Mouse (Mus musculus): ENCODE data around the gene Dicer1. TPM values are rescaled to one million over a fixed set of nuclear protein-coding genes. Genes with fewer than 3 reads are reported as not detected.
"Not testable (repeated sequence)": the region's sequence is repeated elsewhere in the genome, so short reads cannot be mapped to it uniquely, and the experiment has no call there.

Gene Dicer1
- polyA plus RNA-seq, 1 experiment = 16.7 TPM

DNA sequence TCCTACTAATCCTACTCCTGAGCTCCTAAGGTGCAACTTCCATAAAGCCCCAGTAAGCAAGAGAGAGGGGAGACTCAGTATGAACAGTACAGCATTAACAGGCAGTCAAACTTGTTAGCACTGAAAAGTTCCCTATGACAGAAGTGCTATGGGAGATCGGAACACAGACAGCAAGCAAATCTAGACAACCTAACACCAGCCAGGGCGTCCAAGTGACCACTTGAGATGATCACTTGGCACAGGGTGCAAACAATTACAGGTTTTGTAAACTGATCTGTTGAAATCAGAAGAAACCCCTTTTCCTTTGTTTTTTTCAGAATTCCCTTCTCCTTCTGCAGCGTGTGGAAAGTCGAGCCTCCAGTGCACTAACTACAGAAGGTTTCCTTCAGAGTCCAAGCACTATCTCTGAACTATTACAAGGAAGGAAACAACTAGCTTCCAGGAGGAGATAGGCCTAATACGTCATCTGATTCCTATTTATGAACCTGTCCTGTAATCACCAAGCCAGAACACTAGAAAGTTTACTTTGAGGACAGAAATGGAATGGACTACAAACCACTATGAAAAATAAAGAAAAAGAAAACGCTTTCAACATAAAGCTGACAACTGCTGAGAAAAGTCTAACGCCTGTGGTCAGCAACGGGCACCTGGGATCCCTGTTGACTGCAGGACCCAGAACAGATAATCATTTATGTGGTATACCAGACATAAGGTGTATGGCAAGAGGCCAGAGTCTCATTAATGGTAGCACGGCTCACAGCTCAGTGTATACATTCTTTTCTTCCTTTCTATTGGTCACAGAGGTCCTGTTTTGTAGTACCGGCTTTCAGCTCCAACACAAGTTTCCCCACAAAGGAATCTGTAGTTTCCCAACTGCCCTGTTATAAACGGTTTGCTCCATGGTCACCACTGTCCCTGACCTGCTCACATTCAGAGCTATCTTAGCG is 10.6 kb downstream of the Dicer1 start:
- DNase-seq (ENCODE audit: low spot score) = no peak

DNA sequence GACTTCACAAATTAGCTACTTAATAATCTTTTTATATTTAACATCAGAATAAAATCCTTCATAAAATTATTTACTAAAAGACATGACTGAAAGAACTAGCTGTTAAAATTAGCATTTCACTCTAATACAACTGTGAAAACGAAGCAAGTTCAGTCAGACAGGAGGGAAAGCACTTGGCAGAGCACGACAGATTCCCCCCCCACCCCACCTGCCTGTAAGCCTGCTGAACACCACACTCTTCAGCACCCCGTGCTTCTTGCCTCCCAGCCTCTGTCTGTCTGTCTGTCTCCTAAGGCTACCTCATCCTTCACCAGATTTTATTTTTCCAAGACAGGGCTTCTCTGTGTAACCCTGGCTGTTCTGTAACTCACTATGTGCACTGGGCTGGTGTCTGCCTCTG is 12.8 kb downstream of the Dicer1 start:
- no peak for DNase-seq (ENCODE audit: low spot score)

GRCm38 (mm10) chr12:104738446-104738845 is 13.3 kb downstream of the Dicer1 start:
- DNase-seq (ENCODE audit: low spot score) = no peak

- DNase-seq (ENCODE audit: low spot score) = no peak
These were observed 14.1 kb downstream of the Dicer1 start for GRCm38 (mm10) chr12:104737666-104738065.

GRCm38 (mm10) chr12:104735993-104736395 is 15.8 kb downstream of the Dicer1 start:
- no peak for DNase-seq (ENCODE audit: low spot score)

GRCm38 (mm10) chr12:104733165-104733564 is 18.6 kb downstream of the Dicer1 start:
- DNase-seq (ENCODE audit: low spot score) = no peak

DNA sequence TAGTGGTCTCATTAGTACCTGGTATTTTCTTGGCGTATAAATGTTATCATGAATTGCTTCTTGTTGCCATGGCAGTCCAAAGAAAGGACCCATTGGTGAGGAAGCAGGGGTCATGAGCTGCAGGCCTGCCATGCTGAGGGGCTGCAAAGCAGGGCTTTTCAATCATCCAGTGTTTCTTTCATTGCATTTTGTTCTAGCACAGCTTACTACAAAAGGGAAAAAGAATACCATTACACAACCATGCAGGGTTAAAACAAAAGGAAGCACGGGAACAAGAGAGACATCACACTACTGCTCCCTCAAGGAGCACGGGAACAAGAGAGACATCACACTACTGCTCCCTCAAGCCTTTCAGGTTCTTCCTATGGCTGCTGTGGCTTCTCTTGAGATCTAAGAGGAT is 20.0 kb downstream of the Dicer1 start:
- DNase-seq (ENCODE audit: low spot score) = no peak

- DNase-seq (ENCODE audit: low spot score) = not testable (repeated sequence)
These were observed 25.3 kb downstream of the Dicer1 start for GRCm38 (mm10) chr12:104726436-104726835.

- no peak for DNase-seq (ENCODE audit: low spot score)
These were observed 29.7 kb downstream of the Dicer1 start for GRCm38 (mm10) chr12:104722056-104722455.

GRCm38 (mm10) chr12:104721011-104721410 is 30.7 kb downstream of the Dicer1 start:
- no peak for DNase-seq (ENCODE audit: low spot score)

DNA sequence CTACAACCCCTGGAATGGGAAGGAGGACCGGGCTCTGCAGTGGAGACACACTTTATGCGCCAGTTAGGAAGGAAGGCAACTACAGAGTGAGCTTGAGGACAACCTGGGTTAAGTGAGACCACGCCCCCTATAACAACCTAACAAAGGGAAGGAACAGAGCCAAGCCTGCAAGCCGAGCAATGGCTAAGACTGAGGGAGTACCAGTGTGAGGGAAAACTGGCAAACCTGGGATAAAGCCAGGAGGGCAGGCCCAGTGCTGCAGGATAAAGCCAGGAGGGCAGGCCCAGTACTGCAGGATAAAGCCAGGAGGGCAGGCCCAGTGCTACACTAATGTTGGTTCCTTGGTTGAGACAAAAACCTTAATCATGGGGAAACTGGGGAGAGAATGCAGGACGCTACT is 32.8 kb downstream of the Dicer1 start:
- DNase-seq (ENCODE audit: low spot score) = no peak

DNA sequence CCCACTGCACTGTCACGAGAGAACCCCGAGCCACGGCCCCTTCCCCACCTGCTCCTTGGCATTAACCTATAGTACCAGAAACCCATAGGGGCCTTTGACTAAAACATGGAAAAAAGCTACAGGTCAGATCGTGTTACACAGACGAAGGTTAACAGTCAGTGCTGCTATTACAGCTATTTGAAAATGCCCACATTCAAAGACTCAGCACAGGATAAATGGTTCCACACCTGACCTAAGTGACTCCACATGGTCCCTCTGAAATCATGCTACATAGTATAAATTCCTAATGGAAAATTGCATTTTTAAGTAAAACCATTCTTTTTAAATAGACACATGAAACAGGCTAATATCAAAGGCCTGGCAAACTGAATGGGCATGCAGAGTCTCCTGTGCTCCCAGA is 35.3 kb downstream of the Dicer1 start:
- no peak for DNase-seq (ENCODE audit: low spot score)

GRCm38 (mm10) chr12:104715453-104715852 is 36.3 kb downstream of the Dicer1 start:
- DNase-seq (ENCODE audit: low spot score) = no peak

- DNase-seq (ENCODE audit: low spot score) = no peak
These were observed 51.5 kb downstream of the Dicer1 start for GRCm38 (mm10) chr12:104700266-104700665.

DNA sequence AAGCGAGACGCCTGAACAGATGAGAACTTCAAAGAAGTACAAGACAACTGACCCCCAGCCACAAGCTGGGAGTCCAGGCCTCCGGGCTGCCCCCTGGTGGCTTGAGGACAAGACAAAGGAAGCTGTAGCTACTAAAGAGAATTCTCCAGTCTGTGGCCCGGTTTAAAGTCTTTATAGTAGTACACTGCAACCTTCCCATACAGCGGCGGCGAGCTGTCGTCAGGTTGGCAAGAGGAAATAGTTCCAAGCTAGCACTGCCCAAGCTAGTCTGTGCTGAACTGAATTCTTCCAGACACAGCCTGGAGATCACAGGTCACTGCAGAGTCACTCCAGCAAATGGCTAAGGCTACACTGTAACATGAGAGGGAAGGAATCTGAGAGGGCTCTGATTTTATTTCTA is 52.0 kb downstream of the Dicer1 start:
- DNase-seq (ENCODE audit: low spot score) = no peak

DNA sequence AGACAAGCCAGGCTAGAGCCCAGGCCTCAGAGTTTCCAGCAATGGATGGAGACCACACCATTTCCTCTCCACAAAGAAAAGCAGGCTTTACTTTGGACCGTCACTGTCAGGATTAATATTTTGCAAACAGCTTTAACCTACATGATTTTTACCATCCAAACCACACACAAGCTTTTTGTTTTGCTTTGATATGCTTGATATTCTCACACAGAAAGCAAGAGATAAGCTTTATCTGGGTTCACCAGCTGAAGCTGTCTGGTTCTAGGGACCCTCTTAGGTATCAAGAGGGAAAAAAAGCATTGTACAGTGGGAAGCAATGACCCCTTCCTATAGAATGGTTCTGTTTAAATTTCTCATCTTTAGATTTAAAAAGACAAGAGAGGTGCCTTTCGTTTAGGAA is 56.2 kb downstream of the Dicer1 start:
- DNase-seq (ENCODE audit: low spot score) = no peak

GRCm38 (mm10) chr12:104692864-104693263 is 58.9 kb downstream of the Dicer1 start:
- no peak for DNase-seq (ENCODE audit: low spot score)

DNA sequence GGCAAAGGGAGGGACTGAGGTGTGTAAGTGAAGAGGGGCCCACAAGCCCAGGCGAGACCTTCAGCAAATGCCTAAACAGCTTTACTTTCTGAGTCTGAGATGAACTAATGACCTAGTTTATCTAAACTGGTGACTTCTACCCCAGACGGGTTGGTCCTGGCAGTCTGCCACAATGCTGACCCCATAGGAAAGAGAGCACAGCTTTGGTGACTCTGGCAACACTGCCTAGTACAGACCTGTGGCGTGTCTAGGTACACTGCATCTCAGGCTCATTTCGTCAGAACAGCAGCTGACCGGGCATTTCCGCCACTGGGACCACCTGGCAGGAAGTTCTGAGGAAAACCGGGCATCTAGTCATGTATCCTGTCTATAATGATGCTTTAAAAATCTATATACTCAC is 61.3 kb downstream of the Dicer1 start:
- DNase-seq (ENCODE audit: low spot score) = no peak

GRCm38 (mm10) chr12:104688870-104689269 is 62.9 kb downstream of the Dicer1 start:
- no peak for DNase-seq (ENCODE audit: low spot score)

- DNase-seq (ENCODE audit: low spot score) = no peak
These were observed 67.3 kb downstream of the Dicer1 start for GRCm38 (mm10) chr12:104684411-104684931.

DNA sequence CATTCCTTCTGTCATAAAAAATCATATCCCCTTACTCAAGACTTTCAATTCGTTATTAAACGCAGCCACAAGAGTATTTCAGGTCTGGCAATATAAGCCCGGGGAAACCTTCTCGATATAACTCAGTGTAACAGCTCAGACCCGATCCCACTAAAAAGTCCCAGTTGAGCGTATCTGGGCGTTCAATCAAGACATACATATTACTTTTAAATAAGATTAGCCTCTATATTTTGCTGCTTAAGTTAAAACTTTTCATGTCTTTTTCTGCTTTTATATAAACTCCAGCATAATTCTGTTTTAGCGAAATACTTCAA is 72.0 kb downstream of the Dicer1 start:
- no peak for DNase-seq (ENCODE audit: low spot score)

DNA sequence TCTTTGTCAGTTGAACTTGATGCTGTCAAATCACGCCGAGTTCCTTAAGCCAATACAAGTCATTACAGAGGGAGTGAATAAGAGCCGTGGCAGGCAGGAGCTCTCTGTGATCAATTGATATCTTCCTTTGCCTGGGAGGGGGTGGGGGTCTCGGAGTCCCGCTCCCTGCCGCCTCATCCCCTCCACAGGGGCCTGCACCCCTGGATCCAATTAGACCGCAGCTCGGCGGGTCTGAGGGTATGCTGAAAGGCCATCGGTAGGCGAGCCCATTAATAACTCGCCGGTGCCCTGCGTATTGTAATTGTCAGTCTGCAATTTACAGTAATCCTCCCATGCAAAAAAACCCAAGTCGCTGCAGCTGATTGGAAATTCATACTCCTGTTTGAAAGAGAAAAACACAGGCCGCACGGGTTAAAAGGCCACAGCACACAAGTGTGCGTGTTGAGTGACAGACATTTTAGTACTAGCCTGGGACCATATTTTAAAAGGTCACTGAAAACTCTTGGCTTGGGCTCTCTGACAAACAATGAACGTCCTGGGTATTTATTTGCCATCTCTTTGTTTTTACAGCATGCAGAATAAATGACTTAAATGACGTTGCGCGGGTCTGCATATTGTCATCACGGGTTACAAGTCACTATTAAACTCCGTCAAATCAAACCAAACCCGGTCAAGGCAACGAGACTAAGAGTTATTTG is 72.5 kb downstream of the Dicer1 start:
- no peak for DNase-seq (ENCODE audit: low spot score)

GRCm38 (mm10) chr12:104678462-104678861 is 73.3 kb downstream of the Dicer1 start:
- no peak for DNase-seq (ENCODE audit: low spot score)
